Mouse (Mus musculus): ENCODE data around the gene Ttc25. TPM values are rescaled to one million over a fixed set of nuclear protein-coding genes. Genes with fewer than 3 reads are reported as not detected.
A peak's percentile ranks its signal among the peaks of the same experiment; 100 is the strongest.
"Not testable (repeated sequence)": the region's sequence is repeated elsewhere in the genome, so short reads cannot be mapped to it uniquely, and the experiment has no call there.

Gene Ttc25
- polyA plus RNA-seq, 1 experiment from 2014 or later: 0.17 TPM

GRCm38 (mm10) chr11:100526052-100526816, 19.2 kb upstream of the Ttc25 start:
- DNase-seq (ENCODE audit: low spot score) (no peak), ATAC-seq (ENCODE audit: low FRiP score, low TSS enrichment) (no peak)
- H3K9me3 ChIP-seq (ENCODE audit: control insufficient read depth, low read length): no peaks in the 10 kb centered on the region
- H3K27me3 ChIP-seq (ENCODE audit: control insufficient read depth, insufficient read depth, low read length): no peaks in the 10 kb centered on the region
- H3K4me2 ChIP-seq (replicated peaks; ENCODE audit: low read depth): peak overlapping the region; percentile 82
- peak overlapping the region; percentile 81 for H3K4me3 ChIP-seq (ENCODE audit: low read depth, low read length)
- H3K36me3 ChIP-seq (ENCODE audit: control insufficient read depth, insufficient read depth, low read length): peaks cover 17% of the 10 kb centered on the region
- WGBS: 16% methylated on average over 15 of the region's 15 CpGs
- H3K27ac ChIP-seq (replicated peaks): no peak overlapping the region
- H3K9ac ChIP-seq (ENCODE audit: low read length): peak overlapping the region; percentile 81
- H3K4me1 ChIP-seq (replicated peaks; ENCODE audit: control insufficient read depth, insufficient read depth): peaks cover 14% of the 10 kb centered on the region
- TF ChIP-seq EP300 (optimal IDR thresholded peaks at IDR 0.05): no peak
- no peak for TF ChIP-seq CTCF (IDR thresholded peaks at IDR 0.05; ENCODE audit: low read depth)

GRCm38 (mm10) chr11:100527066-100527457, 18.3 kb upstream of the Ttc25 start:
- no peaks in the 10 kb centered on the region for H3K27me3 ChIP-seq (ENCODE audit: control insufficient read depth, insufficient read depth, low read length)
- peaks cover 12% of the 10 kb centered on the region for H3K36me3 ChIP-seq (ENCODE audit: control insufficient read depth, insufficient read depth, low read length)
- peak overlapping the region; percentile 82 for H3K4me2 ChIP-seq (replicated peaks; ENCODE audit: low read depth)
- peaks cover 14% of the 10 kb centered on the region for H3K4me1 ChIP-seq (replicated peaks; ENCODE audit: control insufficient read depth, insufficient read depth)
- DNase-seq (ENCODE audit: low spot score): peak; percentile 76
- TF ChIP-seq CTCF (IDR thresholded peaks at IDR 0.05; ENCODE audit: low read depth) (peak; percentile 66), EP300 (optimal IDR thresholded peaks at IDR 0.05) (no peak)
- ATAC-seq (ENCODE audit: low FRiP score, low TSS enrichment): peak; percentile 30
- peak overlapping the region; percentile 81 for H3K9ac ChIP-seq (ENCODE audit: low read length)
- peak overlapping the region; percentile 93 for H3K27ac ChIP-seq (replicated peaks)
- peak overlapping the region; percentile 81 for H3K4me3 ChIP-seq (ENCODE audit: low read depth, low read length)
- WGBS: under 1% methylated on average over 26 of the region's 26 CpGs
- no peaks in the 10 kb centered on the region for H3K9me3 ChIP-seq (ENCODE audit: control insufficient read depth, low read length)

- peaks cover 14% of the 10 kb centered on the region for H3K4me1 ChIP-seq (replicated peaks; ENCODE audit: control insufficient read depth, insufficient read depth)
- H3K4me3 ChIP-seq (ENCODE audit: low read depth, low read length): peak within 1 kb of the TSS; percentile 81
- peak within 1 kb of the TSS; percentile 82 for H3K4me2 ChIP-seq (replicated peaks; ENCODE audit: low read depth)
- ATAC-seq (ENCODE audit: low FRiP score, low TSS enrichment) (peak; percentile 99), DNase-seq (ENCODE audit: low spot score) (peak; percentile 99)
- peak within 1 kb of the TSS; percentile 81 for H3K9ac ChIP-seq (ENCODE audit: low read length)
- H3K27ac ChIP-seq (replicated peaks): peak within 1 kb of the TSS; percentile 93
- H3K27me3 ChIP-seq (ENCODE audit: control insufficient read depth, insufficient read depth, low read length): no peaks in the 10 kb centered on the region
- TF ChIP-seq CTCF (IDR thresholded peaks at IDR 0.05; ENCODE audit: low read depth) (no peak), EP300 (optimal IDR thresholded peaks at IDR 0.05) (no peak)
- under 1% methylated on average over 50 of the region's 54 CpGs for WGBS
- peaks cover 10% of the 10 kb centered on the region for H3K36me3 ChIP-seq (ENCODE audit: control insufficient read depth, insufficient read depth, low read length)
- no peaks in the 10 kb centered on the region for H3K9me3 ChIP-seq (ENCODE audit: control insufficient read depth, low read length)
Observed at GRCm38 (mm10) chr11:100527458-100528374, 17.7 kb upstream of the Ttc25 start, which contains the start of gene Acly. Acly (minus strand) TSS chr11:100528000.

- Histone ChIP-seq H3K9ac (ENCODE audit: low read length) (peak overlapping the region; percentile 54), H3K27me3 (ENCODE audit: control insufficient read depth, insufficient read depth, low read length) (no peaks in the 10 kb centered on the region), H3K4me1 (replicated peaks; ENCODE audit: control insufficient read depth, insufficient read depth) (peaks cover 14% of the 10 kb centered on the region), H3K36me3 (ENCODE audit: control insufficient read depth, insufficient read depth, low read length) (peaks cover 4% of the 10 kb centered on the region; the same call in 1 of the 2 replicates), H3K9me3 (ENCODE audit: control insufficient read depth, low read length) (no peaks in the 10 kb centered on the region), H3K4me3 (ENCODE audit: low read depth, low read length) (peak overlapping the region; percentile 81), H3K4me2 (replicated peaks; ENCODE audit: low read depth) (peak overlapping the region; percentile 82), H3K27ac (replicated peaks) (peak overlapping the region; percentile 81)
- TF ChIP-seq CTCF (IDR thresholded peaks at IDR 0.05; ENCODE audit: low read depth) (no peak), EP300 (optimal IDR thresholded peaks at IDR 0.05) (no peak)
- ATAC-seq (ENCODE audit: low FRiP score, low TSS enrichment): no peak; the same call in none of the 2 replicates
- DNase-seq (ENCODE audit: low spot score): no peak
- WGBS: 23% methylated on average over 19 of the region's 19 CpGs
Observed at GRCm38 (mm10) chr11:100528375-100529165, 16.8 kb upstream of the Ttc25 start.

GRCm38 (mm10) chr11:100533871-100534270, 11.5 kb upstream of the Ttc25 start:
- ATAC-seq (ENCODE audit: low FRiP score, low TSS enrichment) (no peak), DNase-seq (ENCODE audit: low spot score) (no peak)
- WGBS: 63% methylated on average over 6 of the region's 6 CpGs
- Histone ChIP-seq H3K4me2 (replicated peaks; ENCODE audit: low read depth) (no peak overlapping the region), H3K4me1 (replicated peaks; ENCODE audit: control insufficient read depth, insufficient read depth) (no peaks in the 10 kb centered on the region), H3K36me3 (ENCODE audit: control insufficient read depth, insufficient read depth, low read length) (no peaks in the 10 kb centered on the region), H3K27ac (replicated peaks) (no peak overlapping the region), H3K4me3 (ENCODE audit: low read depth, low read length) (no peak overlapping the region), H3K9ac (ENCODE audit: low read length) (no peak overlapping the region), H3K27me3 (ENCODE audit: control insufficient read depth, insufficient read depth, low read length) (no peaks in the 10 kb centered on the region), H3K9me3 (ENCODE audit: control insufficient read depth, low read length) (no peaks in the 10 kb centered on the region)
- TF ChIP-seq CTCF (IDR thresholded peaks at IDR 0.05; ENCODE audit: low read depth) (no peak), EP300 (optimal IDR thresholded peaks at IDR 0.05) (no peak)

- not testable (repeated sequence) for H3K4me3 ChIP-seq (ENCODE audit: low read depth, low read length); ATAC-seq (ENCODE audit: low FRiP score, low TSS enrichment); H3K4me1 ChIP-seq (replicated peaks; ENCODE audit: control insufficient read depth, insufficient read depth); H3K27ac ChIP-seq (replicated peaks); H3K9ac ChIP-seq (ENCODE audit: low read length); DNase-seq (ENCODE audit: low spot score); H3K27me3 ChIP-seq (ENCODE audit: control insufficient read depth, insufficient read depth, low read length); H3K4me2 ChIP-seq (replicated peaks; ENCODE audit: low read depth); H3K9me3 ChIP-seq (ENCODE audit: control insufficient read depth, low read length); H3K36me3 ChIP-seq (ENCODE audit: control insufficient read depth, insufficient read depth, low read length)
- 97% methylated on average over 2 of the region's 2 CpGs for WGBS
Observed at GRCm38 (mm10) chr11:100534411-100534810, 11.0 kb upstream of the Ttc25 start.

GRCm38 (mm10) chr11:100534821-100535220, 10.6 kb upstream of the Ttc25 start:
- H3K9me3 ChIP-seq (ENCODE audit: control insufficient read depth, low read length); DNase-seq (ENCODE audit: low spot score); H3K36me3 ChIP-seq (ENCODE audit: control insufficient read depth, insufficient read depth, low read length); ATAC-seq (ENCODE audit: low FRiP score, low TSS enrichment); H3K9ac ChIP-seq (ENCODE audit: low read length); H3K4me3 ChIP-seq (ENCODE audit: low read depth, low read length); H3K27ac ChIP-seq (replicated peaks); H3K27me3 ChIP-seq (ENCODE audit: control insufficient read depth, insufficient read depth, low read length); H3K4me1 ChIP-seq (replicated peaks; ENCODE audit: control insufficient read depth, insufficient read depth); H3K4me2 ChIP-seq (replicated peaks; ENCODE audit: low read depth): not testable (repeated sequence)
- WGBS: 84% methylated on average over 6 of the region's 6 CpGs

All from stomach, postnatal 0 days (tissue).